Mouse (Mus musculus): ENCODE data around the gene Jph2.
A peak's percentile ranks its signal among the peaks of the same experiment; 100 is the strongest.

The Jph2 gene

GRCm38 (mm10) chr2:163397905-163398304 lies at the start of gene Jph2:
Jph2 (minus strand) TSS chr2:163397993.
- no peak for DNase-seq (ENCODE audit: low read depth, low spot score)

GRCm38 (mm10) chr2:163447375-163447774 lies 49.6 kb upstream of the Jph2 start:
- DNase-seq (ENCODE audit: low read depth, low spot score): no peak

GRCm38 (mm10) chr2:163444017-163444416 lies 46.2 kb upstream of the Jph2 start:
- DNase-seq (ENCODE audit: low read depth, low spot score): no peak

GRCm38 (mm10) chr2:163443543-163443942 lies 45.8 kb upstream of the Jph2 start:
- no peak for DNase-seq (ENCODE audit: low read depth, low spot score)

- DNase-seq (ENCODE audit: low read depth, low spot score): no peak
These were observed 41.7 kb upstream of the Jph2 start for GRCm38 (mm10) chr2:163439488-163439887.

DNA sequence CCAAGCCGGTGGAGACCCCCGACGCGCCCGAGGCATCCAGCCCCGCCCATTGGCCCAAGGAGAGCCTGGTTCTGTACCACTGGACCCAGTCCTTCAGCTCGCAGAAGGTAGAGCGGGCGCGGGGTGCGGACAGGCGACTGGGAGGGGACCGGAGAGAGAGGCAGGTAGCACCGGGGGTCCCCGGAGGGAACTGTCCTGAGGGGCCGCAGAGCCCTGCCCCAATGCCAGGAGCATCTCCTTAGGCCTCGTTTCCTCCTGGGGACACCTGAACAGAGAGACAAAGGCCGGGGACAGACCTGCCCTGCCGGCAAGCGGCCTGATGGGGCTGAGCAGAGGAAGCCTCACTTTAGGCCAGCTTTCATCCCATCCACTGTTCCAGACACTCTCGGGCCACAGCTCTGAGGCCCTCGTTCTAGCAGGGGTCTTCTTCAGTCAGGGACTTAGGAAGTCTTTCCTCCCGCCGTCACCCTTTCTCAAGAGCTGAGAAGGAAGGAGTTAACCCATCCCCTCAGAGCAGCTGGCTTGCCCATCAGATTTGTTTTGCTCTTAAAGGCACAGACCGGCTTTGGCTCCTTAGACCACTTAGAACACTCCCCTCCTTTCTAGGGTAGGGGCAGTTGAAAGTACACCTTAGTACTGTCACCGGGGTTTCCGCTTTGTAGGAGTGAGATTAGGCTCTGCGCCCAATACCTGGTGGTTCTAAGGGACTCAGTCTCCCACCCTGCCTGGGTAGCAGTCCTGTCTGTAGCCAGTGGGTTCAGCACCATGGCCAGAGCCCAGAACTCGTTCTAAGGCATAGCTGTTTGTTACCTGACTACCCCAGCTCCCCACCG lies 41.0 kb upstream of the Jph2 start:
- DNase-seq (ENCODE audit: low read depth, low spot score): no peak

GRCm38 (mm10) chr2:163438246-163438618 lies 40.4 kb upstream of the Jph2 start, which contains the start of gene Gdap1l1:
Gdap1l1 (plus strand) TSS chr2:163438476.
- peak; percentile 68 for DNase-seq (ENCODE audit: low read depth, low spot score)

GRCm38 (mm10) chr2:163437800-163438199 lies 40.0 kb upstream of the Jph2 start:
- DNase-seq (ENCODE audit: low read depth, low spot score): no peak

DNA sequence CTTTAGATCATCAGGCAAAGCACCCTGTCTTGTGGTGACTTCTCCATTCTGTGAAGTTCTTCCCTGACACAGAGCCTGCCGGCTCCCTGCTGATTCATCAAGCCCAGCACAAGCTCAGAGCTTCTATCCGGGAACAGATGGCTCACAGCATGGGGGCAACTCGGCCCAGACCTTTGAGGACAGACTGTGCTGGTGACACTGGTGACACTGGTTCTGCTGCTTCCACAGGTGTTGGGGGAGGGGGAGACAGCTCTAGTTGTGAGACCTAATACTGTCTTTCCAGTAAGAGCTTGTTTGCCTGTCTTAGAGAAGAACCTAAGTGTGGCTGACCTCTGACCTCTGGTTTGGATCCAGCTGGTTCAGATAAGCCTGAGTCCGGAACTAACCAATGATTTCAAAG lies 36.2 kb upstream of the Jph2 start:
- DNase-seq (ENCODE audit: low read depth, low spot score): no peak

DNA sequence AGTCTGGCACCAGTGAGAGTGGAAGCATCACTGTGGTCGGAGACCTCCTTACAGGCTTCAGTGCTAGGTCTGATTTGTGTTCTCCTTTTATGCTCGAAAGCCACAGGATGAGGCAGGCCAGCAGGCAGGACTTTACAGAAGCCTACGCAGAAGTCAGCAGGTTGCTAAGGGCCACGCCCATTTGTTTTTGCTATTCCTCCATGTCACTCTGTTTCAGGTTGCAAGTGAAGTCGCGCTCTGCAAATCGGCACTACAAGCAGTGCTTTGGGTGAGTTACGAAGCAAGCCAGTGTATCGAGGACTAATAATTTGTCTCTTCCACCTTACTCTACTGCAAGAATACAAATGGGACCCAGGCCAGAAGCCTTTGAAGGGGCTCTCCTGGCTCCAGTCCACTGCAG lies 33.5 kb upstream of the Jph2 start:
- DNase-seq (ENCODE audit: low read depth, low spot score): no peak

GRCm38 (mm10) chr2:163428346-163429011 lies 30.7 kb upstream of the Jph2 start:
- no peak for DNase-seq (ENCODE audit: low read depth, low spot score)

DNA sequence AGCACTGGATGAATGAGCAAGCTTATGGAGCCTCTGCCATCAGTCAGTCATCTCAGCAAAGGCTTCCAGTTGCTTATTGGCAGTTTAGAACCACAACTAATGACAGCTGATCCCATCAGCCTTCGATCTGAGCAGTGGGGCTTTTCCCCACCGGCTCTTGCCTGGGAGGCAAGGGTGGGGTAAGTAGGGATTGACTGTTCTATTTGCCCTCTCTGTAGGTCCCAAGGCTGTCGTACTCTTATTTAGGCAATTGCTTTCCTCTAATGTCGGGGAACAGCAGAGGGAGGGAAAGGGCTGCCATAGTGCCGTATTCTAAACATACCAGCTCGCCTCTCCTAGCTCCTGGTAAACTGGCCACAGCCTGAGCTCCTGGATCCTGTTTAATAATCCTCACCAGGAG lies 26.8 kb upstream of the Jph2 start, which contains the start of gene Oser1:
TSS of gene Oser1 (minus strand) at position 101 of the 400 bp plus-strand sequence.
- DNase-seq (ENCODE audit: low read depth, low spot score): no peak

DNA sequence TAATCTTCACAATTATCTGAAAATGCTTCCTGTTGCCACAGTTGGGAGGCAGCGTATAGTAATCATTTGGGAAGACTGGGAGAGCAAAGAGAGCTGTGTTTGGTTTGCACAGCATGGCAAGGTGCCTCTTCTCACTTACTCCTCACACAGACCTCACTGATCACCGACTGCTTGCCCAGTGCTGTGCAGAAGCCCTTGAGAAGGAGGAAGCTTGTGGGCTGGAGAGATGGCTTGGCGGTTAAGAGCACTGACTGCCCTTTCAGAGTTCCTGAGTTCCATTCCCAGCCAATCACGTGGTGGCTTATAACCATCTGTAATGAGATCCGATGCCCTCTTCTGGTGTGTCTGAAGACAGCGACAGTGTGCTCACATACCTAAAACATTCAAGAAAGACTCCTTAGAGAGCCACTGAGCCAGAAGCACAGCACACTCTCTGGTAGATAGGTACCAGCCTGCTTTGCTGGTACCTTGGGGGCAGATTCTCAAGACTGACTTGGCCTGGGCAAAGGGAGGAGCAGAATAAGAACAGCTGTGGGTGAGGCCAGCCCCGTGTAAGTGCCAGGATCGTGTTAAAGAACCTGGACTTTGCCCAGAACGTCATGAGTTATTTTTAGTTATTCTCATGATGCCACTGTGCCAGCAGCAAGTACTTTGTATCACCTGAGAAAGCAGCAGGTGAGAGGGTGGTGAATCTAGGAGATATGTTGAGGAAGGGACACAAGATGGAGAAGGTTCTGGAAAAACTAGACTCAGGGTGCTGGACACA lies 25.3 kb upstream of the Jph2 start:
- DNase-seq (ENCODE audit: low read depth, low spot score): no peak

- no peak for DNase-seq (ENCODE audit: low read depth, low spot score)
These were observed 22.6 kb upstream of the Jph2 start for GRCm38 (mm10) chr2:163420366-163420886.

DNA sequence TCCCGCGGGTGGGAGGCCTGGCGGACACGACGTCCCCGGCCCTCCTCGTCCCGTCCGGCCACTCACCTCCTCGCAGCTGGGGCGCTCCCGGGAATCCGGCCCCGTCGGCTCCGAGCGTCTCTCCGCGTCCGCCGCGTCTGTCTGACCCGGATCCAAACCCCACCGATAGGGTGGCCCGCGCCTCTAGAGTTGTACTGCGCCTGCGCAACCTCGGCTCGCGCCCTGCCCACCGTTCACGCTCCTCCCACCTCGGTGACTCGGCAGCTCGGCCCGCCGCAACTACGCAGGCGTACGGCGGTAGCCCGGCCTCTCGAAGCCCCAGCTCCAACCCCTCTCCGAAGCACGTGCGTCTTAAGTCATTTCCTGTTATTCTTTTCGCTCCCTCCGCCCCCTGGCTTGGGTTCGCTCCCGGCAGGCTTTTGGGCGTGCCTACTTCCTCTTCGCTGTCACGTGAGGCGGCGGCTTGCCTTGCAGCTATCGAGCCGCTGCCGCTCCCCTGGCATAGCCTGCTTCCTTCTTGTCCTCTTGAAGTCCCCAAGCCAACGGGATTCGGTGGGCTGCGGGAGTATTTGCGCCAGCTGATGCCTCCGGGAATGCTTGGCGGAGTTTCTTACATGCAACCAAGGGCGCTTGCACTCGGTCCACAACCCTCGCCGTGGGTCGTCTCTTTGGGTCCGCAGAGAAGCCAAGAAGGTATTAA lies 21.7 kb upstream of the Jph2 start:
- DNase-seq (ENCODE audit: low read depth, low spot score): peak; percentile 99

- no peak for DNase-seq (ENCODE audit: low read depth, low spot score)
These were observed 21.1 kb upstream of the Jph2 start for GRCm38 (mm10) chr2:163418841-163419345.

DNA sequence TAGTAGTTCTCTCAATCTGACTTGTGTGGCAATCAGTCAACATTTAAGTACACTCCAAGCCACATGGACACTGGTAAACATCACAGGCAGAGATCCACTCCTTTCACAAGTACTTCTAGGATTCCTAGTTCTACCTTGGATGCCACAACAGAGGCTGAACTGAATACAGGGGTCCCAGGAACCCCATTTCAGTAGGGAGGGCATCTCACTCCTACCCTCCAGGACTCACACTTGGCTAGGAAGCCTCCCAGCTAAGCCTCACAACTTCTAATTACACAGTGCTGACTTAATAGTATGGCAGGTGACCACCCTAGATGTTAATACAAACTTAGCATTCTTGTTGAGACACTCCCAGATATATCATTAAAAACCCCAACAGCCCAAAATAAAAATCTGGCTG lies 20.0 kb upstream of the Jph2 start:
- DNase-seq (ENCODE audit: low read depth, low spot score): no peak

DNA sequence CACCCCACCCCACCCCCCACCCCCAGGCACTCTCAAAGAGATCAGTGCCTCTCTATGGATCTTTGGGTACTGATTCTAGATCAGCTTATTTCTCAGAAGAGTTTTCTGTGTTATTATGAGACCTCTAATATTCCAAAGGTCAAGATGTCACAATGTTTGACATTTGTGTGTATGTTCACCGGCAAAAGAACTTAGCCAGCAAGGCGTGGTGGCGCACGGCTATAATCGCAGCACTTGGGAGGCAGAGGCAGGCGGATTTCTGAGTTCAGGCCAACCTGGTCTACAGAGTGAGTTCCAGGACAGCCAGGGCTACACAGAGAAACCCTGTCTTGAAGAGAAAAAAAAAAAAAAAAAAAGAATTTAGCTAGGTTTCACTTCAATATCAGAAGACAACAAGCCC lies 19.2 kb upstream of the Jph2 start:
- no peak for DNase-seq (ENCODE audit: low read depth, low spot score)

GRCm38 (mm10) chr2:163412846-163413590 lies 15.2 kb upstream of the Jph2 start:
- DNase-seq (ENCODE audit: low read depth, low spot score): no peak

DNA sequence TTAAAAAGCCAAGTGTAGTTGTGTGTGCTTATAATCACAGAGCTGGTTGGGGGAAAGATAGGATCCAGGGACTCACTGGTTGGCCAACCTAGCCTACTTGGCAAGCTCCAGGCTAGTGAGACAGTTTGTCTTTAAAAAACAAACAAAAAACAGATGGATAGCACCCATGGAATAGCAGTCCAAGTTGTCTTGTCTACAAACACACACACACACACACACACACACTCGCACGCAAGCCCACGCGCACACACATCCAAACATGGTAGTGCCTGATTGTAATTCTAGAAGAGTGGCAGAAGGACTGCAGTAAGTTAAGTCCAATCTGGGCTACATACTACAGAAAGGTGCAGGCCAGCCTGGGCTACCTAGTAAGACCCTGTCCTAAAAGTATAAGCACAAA lies 14.6 kb upstream of the Jph2 start:
- DNase-seq (ENCODE audit: low read depth, low spot score): no peak

Data from telencephalon, adult 2 months (tissue).